Mouse (Mus musculus): ENCODE results near the gene P2rx4.

The P2rx4 gene

GRCm38 (mm10) chr5:122763271-122764031 is 56.1 kb downstream of the P2rx4 start:
- DNase-seq = peak in 1 of 2 experiments; percentile 43

- peak; percentile 50 to 55 for DNase-seq
These were observed 56.7 kb downstream of the P2rx4 start for GRCm38 (mm10) chr5:122764032-122764464.

- DNase-seq = no peak
These were observed 59.9 kb downstream of the P2rx4 start for GRCm38 (mm10) chr5:122767283-122767682.

- peak in 1 of 2 experiments; percentile 44 for DNase-seq
These were observed 61.8 kb downstream of the P2rx4 start for GRCm38 (mm10) chr5:122769101-122769568.

- DNase-seq = peak in 1 of 2 experiments; percentile 64
These were observed 63.0 kb downstream of the P2rx4 start for GRCm38 (mm10) chr5:122770304-122770703.

- peak; percentile 83 to 93 for DNase-seq
These were observed 63.5 kb downstream of the P2rx4 start for GRCm38 (mm10) chr5:122770806-122771261.

GRCm38 (mm10) chr5:122771428-122771827 is 64.1 kb downstream of the P2rx4 start:
- DNase-seq = no peak

- DNase-seq = no peak
These were observed 66.4 kb downstream of the P2rx4 start for GRCm38 (mm10) chr5:122773756-122774155.

- peak in 1 of 2 experiments; percentile 56 for DNase-seq
These were observed 67.6 kb downstream of the P2rx4 start for GRCm38 (mm10) chr5:122774743-122775611.

- DNase-seq = peak in 1 of 2 experiments; percentile 61
These were observed 68.4 kb downstream of the P2rx4 start for GRCm38 (mm10) chr5:122775646-122776286.

- no peak for DNase-seq
These were observed 70.0 kb downstream of the P2rx4 start for GRCm38 (mm10) chr5:122777322-122777721.

- peak in 1 of 2 experiments; percentile 71 for DNase-seq
These were observed 71.2 kb downstream of the P2rx4 start for GRCm38 (mm10) chr5:122778231-122779226.
